Mouse (Mus musculus) cerebellum, adult 2 months (tissue): Measurements from ENCODE around the gene Tstd1. TPM values are rescaled to one million over a fixed set of nuclear protein-coding genes. Genes with fewer than 3 reads are reported as not detected.

Experiments used
- DNase-seq, 2 experiments: peaks; one replicate each; pipeline ENCODE4 v3.0.0; 2021
- H3K27ac ChIP-seq: fragments of 200-500 bp; 2 replicates; pipeline ENCODE4 v1.5.1; 2012; ENCODE audit warnings: low read length, control low read depth, inconsistent platforms; ENCODE audit not compliant: insufficient read depth
- H3K27me3 ChIP-seq: fragments of 200-500 bp; 2 replicates; pipeline ENCODE4 v1.6.1; 2012; ENCODE audit warnings: inconsistent platforms, mild to moderate bottlenecking, low read length, moderate library complexity; ENCODE audit not compliant: control insufficient read depth, insufficient read depth
- H3K4me1 ChIP-seq: fragments of 200-500 bp; 2 replicates; pipeline ENCODE4 v1.6.1; 2011; ENCODE audit warnings: low read length; ENCODE audit not compliant: control insufficient read depth, insufficient read depth
- H3K4me3 ChIP-seq: fragments of 200-500 bp; replicated peaks from 2 replicates; pipeline ENCODE3; 2011; ENCODE audit warnings: mild to moderate bottlenecking, low read depth, low read length, control low read depth; ENCODE audit not compliant: insufficient read depth
- CTCF ChIP-seq: fragments of 200-500 bp; IDR thresholded peaks from 2 replicates; pipeline ENCODE4 v1.5.1; 2011; ENCODE audit warnings: low read depth, mild to moderate bottlenecking, control low read depth, low read length, moderate library complexity, borderline replicate concordance; ENCODE audit not compliant: insufficient read depth
- POLR2A ChIP-seq: fragments of 200-500 bp; IDR thresholded peaks from 2 replicates; pipeline ENCODE4 v1.6.1; 2011; ENCODE audit warnings: low read length, control low read depth, borderline replicate concordance; ENCODE audit not compliant: insufficient read depth
- WGBS: fragments of 180-500 bp; shearing (Covaris S2); methylation state at CpG from one replicate; pipeline ENCODE4 v1.1.7; 2018; 5-methylcytosine and 5-hydroxymethylcytosine counted together
- polyA plus RNA-seq: library from polyadenylated mRNA; depleted of rRNA; stranded (reverse); fragments of >200 nt; gene quantifications from 2 replicates; pipeline ENCODE4 v1.2.3, GENCODE M21; 2012

The Tstd1 gene
- polyA plus RNA-seq, 1 experiment, result 2.2 TPM

GRCm38 (mm10) chr1:171382096-171382620, 36.5 kb upstream of the Tstd1 start:
- DNase-seq, result no peak
- WGBS, result 83% methylated on average over 11 of the region's 11 CpGs
- Histone ChIP-seq H3K4me1 (peaks cover 9% of the 10 kb centered on the region), H3K27ac (no peak overlapping the region), H3K27me3 (no peaks in the 10 kb centered on the region), H3K4me3 (no peak overlapping the region)
- no peak for TF ChIP-seq CTCF
- no peak for TF ChIP-seq POLR2A

GRCm38 (mm10) chr1:171384361-171384760, 34.3 kb upstream of the Tstd1 start:
- 67% methylated on average over 9 of the region's 9 CpGs for WGBS
- no peak overlapping the region for H3K4me3 ChIP-seq
- TF ChIP-seq CTCF (no peak), POLR2A (no peak)

GRCm38 (mm10) chr1:171385171-171385570, 33.5 kb upstream of the Tstd1 start:
- 40% methylated on average over 9 of the region's 9 CpGs for WGBS
- Histone ChIP-seq H3K27ac (no peak overlapping the region), H3K4me1 (no peaks in the 10 kb centered on the region), H3K27me3 (no peaks in the 10 kb centered on the region), H3K4me3 (no peak overlapping the region)
- TF ChIP-seq CTCF (no peak; the same call in 1 of the 2 replicates), POLR2A (no peak)
- DNase-seq, result no peak

More at GRCm38 (mm10) chr1:171384361-171384760, 34.3 kb upstream of the Tstd1 start:
- no peak overlapping the region for H3K27ac ChIP-seq
- no peak for DNase-seq
- H3K4me1 ChIP-seq, result no peaks in the 10 kb centered on the region
- no peaks in the 10 kb centered on the region for H3K27me3 ChIP-seq

GRCm38 (mm10) chr1:171387099-171387498, 31.6 kb upstream of the Tstd1 start:
- peak; percentile 31; the same call in 1 of the 2 replicates for TF ChIP-seq CTCF
- TF ChIP-seq POLR2A, result no peak
- 35% methylated on average over 6 of the region's 6 CpGs for WGBS
- no peak overlapping the region for H3K27ac ChIP-seq
- H3K4me3 ChIP-seq, result no peak overlapping the region
- H3K4me1 ChIP-seq, result no peaks in the 10 kb centered on the region
- no peaks in the 10 kb centered on the region for H3K27me3 ChIP-seq
- DNase-seq, result no peak

- Histone ChIP-seq H3K4me1 (no peaks in the 10 kb centered on the region), H3K27me3 (no peaks in the 10 kb centered on the region), H3K4me3 (no peak within 1 kb of the TSS), H3K27ac (no peak within 1 kb of the TSS)
- 77% methylated on average over 15 of the region's 15 CpGs for WGBS
- TF ChIP-seq CTCF (no peak), POLR2A (no peak)
- no peak for DNase-seq
Observed at GRCm38 (mm10) chr1:171388376-171389102, 30.1 kb upstream of the Tstd1 start, which contains the start of gene Arhgap30. TSS of gene Arhgap30 (plus strand) at chr1:171388954.

- Histone ChIP-seq H3K4me3 (no peak overlapping the region), H3K4me1 (no peaks in the 10 kb centered on the region), H3K27ac (no peak overlapping the region), H3K27me3 (no peaks in the 10 kb centered on the region)
- no peak for TF ChIP-seq POLR2A
- WGBS, result 84% methylated on average over 4 of the region's 4 CpGs
- no peak for DNase-seq
Observed at GRCm38 (mm10) chr1:171390101-171390500, 28.6 kb upstream of the Tstd1 start.

GRCm38 (mm10) chr1:171401821-171402220, 16.9 kb upstream of the Tstd1 start:
- 89% methylated on average over 4 of the region's 4 CpGs for WGBS
- TF ChIP-seq POLR2A (no peak), CTCF (no peak)
- DNase-seq, result no peak
- Histone ChIP-seq H3K4me1 (no peaks in the 10 kb centered on the region), H3K4me3 (no peak overlapping the region), H3K27me3 (no peaks in the 10 kb centered on the region), H3K27ac (no peak overlapping the region)

- TF ChIP-seq POLR2A, result no peak
- no peak for TF ChIP-seq CTCF
- H3K4me3 ChIP-seq, result no peak overlapping the region
- no peak overlapping the region for H3K27ac ChIP-seq
- 79% methylated on average over 9 of the region's 9 CpGs for WGBS
- no peaks in the 10 kb centered on the region for H3K4me1 ChIP-seq
- DNase-seq, result no peak
- H3K27me3 ChIP-seq, result no peaks in the 10 kb centered on the region
Observed at GRCm38 (mm10) chr1:171402991-171403390, 15.7 kb upstream of the Tstd1 start.
